In genomic region chr11:22972746-22973526, GRCm38 (mm10) we compare ENCODE assay signal across 8 mouse cellular contexts. TPM values are rescaled to one million over a fixed set of nuclear protein-coding genes. Genes with fewer than 3 reads are reported as not detected.
DNase-seq lines count a peak whose midpoint lies in the region; ATAC-seq lines count a peak whose summit lies in the region.

No protein-coding gene starts in this region.

- peak; percentile 94 for DNase-seq in ZHBTc4 (ENCODE audit: low read depth, low spot score)
- peak; percentile 82 to 88 for DNase-seq in cerebellum, postnatal 36 days
- peak; percentile 72 to 77 for DNase-seq in frontal cortex, postnatal 25 days (ENCODE audit: low spot score in 2 of 2)
- peak; percentile 75 for DNase-seq in hindbrain, embryonic 14.5 days (ENCODE audit: low spot score)
- peak; percentile 80 to 83 for DNase-seq in layer of hippocampus, postnatal 36 days
- DNase-seq in lung, postnatal 4 days = peak; percentile 84 to 87
- DNase-seq in retina, postnatal 1 day = peak; percentile 83
- DNase-seq in thymus, postnatal 4 days = peak; percentile 83

- peak overlapping the region; percentile 72 for H3K9ac ChIP-seq in hindbrain, embryonic 14.5 days

- H3K9me3 ChIP-seq in hindbrain, embryonic 14.5 days (ENCODE audit: control insufficient read depth, low read length) = peaks cover 44% of the 10 kb centered on the region

- peak overlapping the region; percentile 66 for H3K4me2 ChIP-seq in hindbrain, embryonic 14.5 days (replicated peaks)

- peak; percentile 69 for ATAC-seq in hindbrain, embryonic 14.5 days (ENCODE audit: low FRiP score)

- peaks cover 24% of the 10 kb centered on the region for H3K36me3 ChIP-seq in hindbrain, embryonic 14.5 days (replicated peaks; ENCODE audit: control insufficient read depth, insufficient read depth)

- no peaks in the 10 kb centered on the region for H3K27me3 ChIP-seq in hindbrain, embryonic 14.5 days (ENCODE audit: control insufficient read depth, insufficient read depth, low read length)

- WGBS in hindbrain, embryonic 14.5 days = 48% methylated on average over 43 of the region's 46 CpGs

- H3K27ac ChIP-seq in hindbrain, embryonic 14.5 days = peak overlapping the region; percentile 82

- peak overlapping the region; percentile 53 for H3K4me3 ChIP-seq in hindbrain, embryonic 14.5 days (replicated peaks; ENCODE audit: low read length)

- peaks cover 30% of the 10 kb centered on the region for H3K4me1 ChIP-seq in hindbrain, embryonic 14.5 days (replicated peaks; ENCODE audit: control insufficient read depth, insufficient read depth, low read length)

RNA-seq across cellular contexts. Expression of gene Zrsr1, which starts 1.1 kb away (rescaled TPM):
- polyA plus RNA-seq in hindbrain, embryonic 14.5 days (2014; fragmentation: Nextera tagmentation; extraction: Ambion mirVana) = 8.2 and 8.5 TPM in 2 replicates
- 10 to 100 TPM; 62.7 to 63.7 TPM for total RNA-seq in layer of hippocampus, postnatal 36 days (2021)

RNA-seq across cellular contexts. Expression of gene Gm28048, which starts 9.0 kb away (rescaled TPM):
- 3.2 and 4.3 TPM in 2 replicates for polyA plus RNA-seq in hindbrain, embryonic 14.5 days (2014; fragmentation: Nextera tagmentation; extraction: Ambion mirVana)
- total RNA-seq in layer of hippocampus, postnatal 36 days (2021) = 10 to 100 TPM in 1 of 2 experiments, 1 to 10 TPM in 1; 9.2 to 11.3 TPM

RNA-seq across cellular contexts. Expression of gene Commd1, which starts 9.2 kb away (rescaled TPM):
- 247 and 282 TPM in 2 replicates for polyA plus RNA-seq in hindbrain, embryonic 14.5 days (2014; fragmentation: Nextera tagmentation; extraction: Ambion mirVana)
- 10 to 100 TPM; 52.6 to 64.1 TPM for total RNA-seq in layer of hippocampus, postnatal 36 days (2021)

RNA-seq across cellular contexts. Expression of gene Cct4, which starts 17.4 kb away (rescaled TPM):
- polyA plus RNA-seq in hindbrain, embryonic 14.5 days (2014; fragmentation: Nextera tagmentation; extraction: Ambion mirVana) = 317 and 326 TPM in 2 replicates
- total RNA-seq in layer of hippocampus, postnatal 36 days (2021) = 100 to 1,000 TPM; 118 to 121 TPM

RNA-seq across cellular contexts. Expression of gene Fam161a, which starts 34.4 kb away (rescaled TPM):
- 5.7 and 9.0 TPM in 2 replicates for polyA plus RNA-seq in hindbrain, embryonic 14.5 days (2014; fragmentation: Nextera tagmentation; extraction: Ambion mirVana)
- 1 to 10 TPM; 3.4 to 5.6 TPM for total RNA-seq in layer of hippocampus, postnatal 36 days (2021)

Comparison
In these comparisons a context has a peak if more than half of its experiments do, and no peak if none do; other contexts are left out.
1. Peak in every context shown above with its lines: DNase-seq, ATAC-seq, H3K4me3 ChIP-seq and H3K27ac ChIP-seq.